Mouse (Mus musculus): ENCODE measurements around the gene Fnip1. TPM values are rescaled to one million over a fixed set of nuclear protein-coding genes. Genes with fewer than 3 reads are reported as not detected.

Gene Fnip1
- polyA plus RNA-seq, 1 experiment from 2014 or later = 11.1 TPM

DNA sequence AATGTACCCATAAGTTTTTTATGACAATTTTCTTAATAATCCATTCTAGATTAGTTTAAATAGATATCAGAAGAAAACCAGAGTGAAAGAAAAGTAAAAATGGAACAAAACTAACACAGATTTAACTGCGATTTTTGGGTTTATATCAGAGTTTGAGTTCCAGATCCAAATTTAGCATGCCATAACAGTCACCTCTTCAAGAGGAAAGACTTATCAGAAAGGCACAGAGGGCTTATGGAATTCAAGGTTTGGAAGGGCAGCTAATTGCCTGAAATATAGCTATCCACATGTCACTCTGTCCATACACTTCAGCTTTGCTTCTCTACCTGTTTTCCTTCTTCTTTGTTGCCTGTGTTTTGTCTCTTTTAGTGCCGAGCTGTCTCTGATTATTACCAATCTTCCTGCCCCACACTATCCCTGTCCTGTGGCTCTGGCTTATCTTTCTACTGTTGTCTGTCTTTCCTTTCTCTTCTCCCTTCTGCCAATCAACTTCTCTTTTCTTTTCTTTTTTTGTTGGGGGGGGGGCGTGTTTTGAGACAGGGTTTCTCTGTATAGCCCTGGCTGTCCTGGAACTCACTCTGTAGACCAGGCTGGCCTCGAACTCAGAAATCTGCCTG lies 31.0 kb upstream of the Fnip1 start:
- no peak overlapping the region for H3K4me3 ChIP-seq (ENCODE audit: low read depth, low read length)
- no peaks in the 10 kb centered on the region for H3K9me3 ChIP-seq (ENCODE audit: low read depth, low read length)
- no peak overlapping the region for H3K27ac ChIP-seq (ENCODE audit: low read depth)
- H3K36me3 ChIP-seq (ENCODE audit: insufficient read depth) = no peaks in the 10 kb centered on the region
- DNase-seq = no peak
- H3K4me1 ChIP-seq (ENCODE audit: insufficient read depth) = no peaks in the 10 kb centered on the region
- no peaks in the 10 kb centered on the region for H3K27me3 ChIP-seq (ENCODE audit: insufficient read depth, low read length)
- ATAC-seq (ENCODE audit: insufficient read depth) = no peak
- TF ChIP-seq CTCF (IDR thresholded peaks at IDR 0.05; ENCODE audit: low read depth) = no peak
- H3K9ac ChIP-seq = no peak overlapping the region
- no peak overlapping the region for H3K4me2 ChIP-seq
- 69% methylated on average over 4 of the region's 4 CpGs for WGBS

DNA sequence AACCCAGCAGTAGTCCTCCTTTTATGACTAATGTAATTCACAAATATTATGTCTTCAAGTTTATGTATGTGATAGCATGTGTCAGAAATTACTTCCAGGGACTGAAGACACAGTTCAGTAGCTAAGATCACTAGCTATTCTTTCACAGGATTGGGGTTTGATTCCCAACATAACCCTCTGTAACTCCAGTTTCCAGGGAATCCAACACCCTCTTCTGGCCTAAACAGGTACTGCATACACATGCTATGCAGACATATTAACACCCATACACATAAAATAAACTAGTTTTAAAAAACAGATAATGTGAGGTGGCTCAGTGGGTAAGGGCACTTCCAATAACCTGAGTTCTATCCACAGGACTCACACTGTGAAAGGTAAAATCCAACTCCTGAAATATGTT lies 27.4 kb upstream of the Fnip1 start:
- no peaks in the 10 kb centered on the region for H3K27me3 ChIP-seq (ENCODE audit: insufficient read depth, low read length)
- ATAC-seq (ENCODE audit: insufficient read depth) (no peak), DNase-seq (peak; percentile 13)
- H3K9ac ChIP-seq = no peak overlapping the region
- no peaks in the 10 kb centered on the region for H3K9me3 ChIP-seq (ENCODE audit: low read depth, low read length)
- no peaks in the 10 kb centered on the region for H3K36me3 ChIP-seq (ENCODE audit: insufficient read depth)
- no peak overlapping the region for H3K27ac ChIP-seq (ENCODE audit: low read depth)
- no peak overlapping the region for H3K4me2 ChIP-seq
- 0 out of 2 replicates have a peak, but pooled peaks cover 4% of the 10 kb centered on the region for H3K4me1 ChIP-seq (ENCODE audit: insufficient read depth)
- no peak overlapping the region for H3K4me3 ChIP-seq (ENCODE audit: low read depth, low read length)
- TF ChIP-seq CTCF (IDR thresholded peaks at IDR 0.05; ENCODE audit: low read depth) = peak; percentile 29

DNA sequence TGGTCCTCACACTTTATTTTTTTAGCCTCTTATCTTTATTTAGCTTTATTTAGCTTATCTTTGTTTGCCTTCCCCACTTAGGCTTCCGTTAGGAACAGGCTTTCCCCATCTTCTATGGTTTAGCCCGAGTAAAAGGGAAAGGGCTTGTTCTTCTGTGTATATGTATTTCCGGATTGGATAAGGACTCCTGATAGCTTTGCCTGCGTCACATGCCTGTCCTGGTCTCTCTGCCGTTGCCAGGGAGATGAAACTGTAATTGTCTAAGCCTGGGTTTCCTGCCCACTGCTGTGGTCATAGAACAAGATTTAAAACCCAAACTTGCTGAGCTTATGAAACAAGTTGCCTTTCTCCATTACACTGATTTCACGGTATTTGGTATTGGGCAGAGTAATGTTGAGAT lies 25.0 kb upstream of the Fnip1 start:
- Histone ChIP-seq H3K4me3 (ENCODE audit: low read depth, low read length) (no peak overlapping the region), H3K36me3 (ENCODE audit: insufficient read depth) (no peaks in the 10 kb centered on the region), H3K9me3 (ENCODE audit: low read depth, low read length) (no peaks in the 10 kb centered on the region), H3K4me2 (peak overlapping the region; percentile 43), H3K4me1 (ENCODE audit: insufficient read depth) (0 out of 2 replicates have a peak, but pooled peaks cover 4% of the 10 kb centered on the region), H3K27ac (ENCODE audit: low read depth) (no peak overlapping the region), H3K27me3 (ENCODE audit: insufficient read depth, low read length) (no peaks in the 10 kb centered on the region), H3K9ac (no peak overlapping the region)
- 7% methylated on average over 6 of the region's 6 CpGs for WGBS
- ATAC-seq (ENCODE audit: insufficient read depth) = peak; percentile 86
- TF ChIP-seq CTCF (IDR thresholded peaks at IDR 0.05; ENCODE audit: low read depth) = no peak
- DNase-seq = peak; percentile 75

DNA sequence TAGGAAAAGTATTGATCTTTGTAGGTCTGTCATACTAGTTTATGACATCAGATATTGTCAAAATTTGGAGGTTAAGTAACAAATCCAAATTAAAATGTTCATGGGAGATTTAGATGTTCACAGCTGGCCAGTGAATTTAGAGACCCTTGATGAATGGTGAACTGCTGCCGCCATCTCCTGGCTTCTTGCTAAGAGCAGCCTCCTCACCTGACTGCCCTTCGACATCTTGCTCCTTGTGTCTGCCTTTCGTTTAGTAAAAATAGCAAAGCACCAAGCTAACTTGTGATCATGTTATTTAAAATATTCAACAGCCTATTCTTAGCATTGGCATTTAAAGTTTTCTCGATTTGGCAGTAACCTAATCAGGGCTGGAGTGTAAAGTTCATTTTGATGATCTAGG lies 15.0 kb upstream of the Fnip1 start:
- no peak for ATAC-seq (ENCODE audit: insufficient read depth)
- Histone ChIP-seq H3K4me1 (ENCODE audit: insufficient read depth) (no peaks in the 10 kb centered on the region), H3K27me3 (ENCODE audit: insufficient read depth, low read length) (no peaks in the 10 kb centered on the region), H3K36me3 (ENCODE audit: insufficient read depth) (no peaks in the 10 kb centered on the region), H3K4me2 (no peak overlapping the region), H3K9ac (no peak overlapping the region), H3K4me3 (ENCODE audit: low read depth, low read length) (no peak overlapping the region), H3K9me3 (ENCODE audit: low read depth, low read length) (no peaks in the 10 kb centered on the region), H3K27ac (ENCODE audit: low read depth) (no peak overlapping the region)
- no peak for TF ChIP-seq CTCF (IDR thresholded peaks at IDR 0.05; ENCODE audit: low read depth)
- DNase-seq = no peak
- 79% methylated on average over 4 of the region's 4 CpGs for WGBS

DNA sequence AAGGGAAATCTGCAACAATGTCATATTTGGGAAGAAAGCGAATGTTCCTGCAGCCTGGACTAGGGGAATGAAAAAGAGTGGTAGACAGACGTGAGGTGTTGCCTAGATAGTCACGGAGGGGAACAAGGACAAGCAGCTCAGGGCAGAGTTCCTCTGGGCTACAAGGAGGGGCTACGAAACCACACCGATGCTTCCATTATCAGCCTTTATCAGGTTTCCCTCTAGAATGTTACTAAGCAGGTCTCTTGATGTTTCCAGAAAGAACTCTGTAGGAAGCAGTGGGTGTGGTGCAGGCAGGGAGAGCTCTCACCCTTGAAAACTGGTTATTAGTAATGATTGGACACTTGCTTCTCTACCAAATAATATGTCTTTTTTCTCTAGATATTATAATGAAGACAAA lies 11.7 kb upstream of the Fnip1 start:
- Histone ChIP-seq H3K9me3 (ENCODE audit: low read depth, low read length) (no peaks in the 10 kb centered on the region), H3K4me3 (ENCODE audit: low read depth, low read length) (no peak overlapping the region), H3K9ac (no peak overlapping the region), H3K27ac (ENCODE audit: low read depth) (no peak overlapping the region), H3K36me3 (ENCODE audit: insufficient read depth) (no peaks in the 10 kb centered on the region), H3K4me1 (ENCODE audit: insufficient read depth) (no peaks in the 10 kb centered on the region), H3K27me3 (ENCODE audit: insufficient read depth, low read length) (no peaks in the 10 kb centered on the region), H3K4me2 (no peak overlapping the region)
- 60% methylated on average over 5 of the region's 5 CpGs for WGBS
- TF ChIP-seq CTCF (IDR thresholded peaks at IDR 0.05; ENCODE audit: low read depth) = no peak
- ATAC-seq (ENCODE audit: insufficient read depth) (no peak), DNase-seq (no peak)

DNA sequence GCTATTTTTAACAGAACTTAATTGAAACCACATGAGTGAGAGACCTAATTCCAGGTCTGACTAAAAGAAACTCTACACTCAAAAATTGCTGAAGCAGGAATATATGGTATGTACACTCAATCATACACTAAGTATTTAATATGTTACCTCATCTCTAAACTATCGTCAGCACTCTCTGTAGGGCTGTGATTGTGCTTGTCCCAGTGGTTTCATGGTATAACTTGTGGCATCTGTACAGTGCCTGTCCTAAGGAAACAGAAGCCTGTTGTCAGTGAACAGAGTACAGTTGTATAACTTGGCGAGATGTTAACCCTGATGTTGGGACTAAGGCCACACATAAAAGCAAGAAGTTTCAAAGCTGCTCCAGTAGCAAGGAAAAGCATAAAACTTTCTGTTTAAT lies 10.9 kb upstream of the Fnip1 start:
- H3K4me1 ChIP-seq (ENCODE audit: insufficient read depth) = no peaks in the 10 kb centered on the region
- WGBS = 40% methylated on average over 2 of the region's 2 CpGs
- TF ChIP-seq CTCF (IDR thresholded peaks at IDR 0.05; ENCODE audit: low read depth) = no peak
- ATAC-seq (ENCODE audit: insufficient read depth) (no peak), DNase-seq (no peak)
- H3K4me2 ChIP-seq = no peak overlapping the region
- no peaks in the 10 kb centered on the region for H3K27me3 ChIP-seq (ENCODE audit: insufficient read depth, low read length)
- no peaks in the 10 kb centered on the region for H3K36me3 ChIP-seq (ENCODE audit: insufficient read depth)
- no peak overlapping the region for H3K4me3 ChIP-seq (ENCODE audit: low read depth, low read length)
- H3K9me3 ChIP-seq (ENCODE audit: low read depth, low read length) = no peaks in the 10 kb centered on the region
- no peak overlapping the region for H3K9ac ChIP-seq
- no peak overlapping the region for H3K27ac ChIP-seq (ENCODE audit: low read depth)

DNA sequence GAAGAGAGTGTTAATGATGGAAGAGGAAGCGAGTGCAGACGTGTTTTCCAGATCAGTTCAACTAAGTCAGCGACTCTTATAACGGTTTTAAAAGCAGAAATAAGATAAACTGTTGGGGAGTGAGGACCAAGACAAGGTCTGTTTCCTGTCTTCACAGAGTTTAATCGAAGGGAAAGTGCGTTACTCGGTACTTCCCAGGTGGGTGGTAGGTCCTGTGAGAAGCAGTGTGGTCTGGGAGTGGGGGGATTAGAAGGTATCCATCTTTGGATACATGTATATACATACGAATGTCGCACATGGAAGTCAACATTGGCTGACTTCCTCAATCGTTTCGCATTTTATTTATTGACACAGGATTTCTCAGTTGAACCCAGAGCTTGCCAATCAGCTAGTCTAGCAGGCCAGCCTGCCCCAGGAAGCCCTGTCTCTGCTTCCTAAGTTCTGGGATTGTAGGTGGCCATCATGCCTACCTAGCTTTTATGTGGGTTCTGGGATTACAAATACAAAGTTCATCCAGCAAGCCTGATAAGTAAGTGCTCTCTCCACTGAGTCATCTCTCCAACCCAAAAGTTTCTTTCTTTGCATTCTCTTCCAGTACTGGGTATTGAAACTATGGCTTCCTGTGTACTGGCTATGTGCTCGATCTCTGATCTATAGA lies 10.2 kb upstream of the Fnip1 start:
- DNase-seq (no peak), ATAC-seq (ENCODE audit: insufficient read depth) (no peak)
- Histone ChIP-seq H3K9me3 (ENCODE audit: low read depth, low read length) (no peaks in the 10 kb centered on the region), H3K9ac (no peak overlapping the region), H3K27ac (ENCODE audit: low read depth) (no peak overlapping the region), H3K36me3 (ENCODE audit: insufficient read depth) (no peaks in the 10 kb centered on the region), H3K4me3 (ENCODE audit: low read depth, low read length) (no peak overlapping the region), H3K4me2 (no peak overlapping the region), H3K27me3 (ENCODE audit: insufficient read depth, low read length) (no peaks in the 10 kb centered on the region), H3K4me1 (ENCODE audit: insufficient read depth) (no peaks in the 10 kb centered on the region)
- WGBS = 50% methylated on average over 12 of the region's 12 CpGs
- TF ChIP-seq CTCF (IDR thresholded peaks at IDR 0.05; ENCODE audit: low read depth) = no peak
